Mouse (Mus musculus) neural tube, embryonic 10.5 days (tissue): ENCODE measurements around the gene Ssc4d.

Source experiments
- DNase-seq: peaks from one replicate; pipeline ENCODE4 v3.0.0-alpha.2; 2017; ENCODE audit warnings: low spot score; ENCODE audit errors: extremely low spot score

Gene Ssc4d

DNA sequence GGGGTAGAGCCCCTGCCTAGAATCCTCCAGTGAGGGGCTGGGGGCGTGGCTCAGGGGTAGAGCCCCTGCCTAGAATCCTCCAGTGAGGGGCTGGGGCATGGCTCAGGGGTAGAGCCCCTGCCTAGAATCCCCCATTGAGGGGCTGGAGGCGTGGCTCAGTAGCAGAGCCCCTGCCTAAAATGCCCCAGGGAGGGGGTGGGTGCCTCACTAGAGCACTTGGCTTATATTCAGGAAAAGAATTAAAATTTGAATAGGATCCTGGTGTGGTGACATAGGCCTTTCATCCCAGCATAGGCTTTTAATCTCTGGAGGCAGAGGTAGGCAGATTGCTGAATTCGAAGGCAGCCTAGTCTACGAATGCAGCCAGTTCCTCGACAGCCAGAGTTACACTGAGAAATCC is 5.0 kb upstream of the Ssc4d start:
- no peak for DNase-seq

DNA sequence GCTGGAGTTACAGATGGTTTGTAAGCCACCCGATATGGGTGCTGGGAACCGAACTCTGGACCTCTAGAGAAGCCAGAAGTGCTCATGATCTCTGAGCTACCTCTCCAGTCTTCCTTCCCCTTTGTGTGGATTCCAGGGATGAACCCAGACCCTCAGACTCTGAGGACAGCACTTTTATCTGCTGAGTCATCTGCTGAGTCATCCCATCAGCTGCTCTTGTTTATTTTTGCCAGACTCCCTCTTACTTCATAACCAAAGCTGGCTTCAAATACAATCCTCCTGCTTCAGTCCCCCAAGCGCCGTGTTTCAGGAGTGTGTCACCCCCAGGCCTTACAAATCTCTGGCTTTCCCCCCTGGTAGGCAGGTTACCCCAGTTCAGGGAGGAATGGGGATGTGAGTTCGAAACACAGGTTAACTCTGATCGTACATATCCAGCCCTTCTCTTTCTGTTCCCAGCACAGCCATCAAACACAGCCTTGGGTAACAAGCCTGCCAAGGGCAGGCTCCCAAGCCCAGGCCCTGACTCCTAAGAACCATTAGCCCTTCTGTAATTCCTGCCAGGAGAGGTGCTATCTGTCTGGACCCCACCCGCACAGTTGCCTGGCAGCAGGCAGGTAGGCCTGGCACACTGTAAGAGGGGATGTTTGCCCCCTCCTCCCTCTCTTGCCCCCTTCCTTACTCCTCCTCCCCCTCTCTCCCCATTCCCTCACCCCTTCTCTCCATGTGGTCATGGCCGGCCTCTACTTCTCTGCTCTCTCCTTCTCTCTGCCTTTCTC is 1.8 kb upstream of the Ssc4d start:
- DNase-seq: no peak

DNA sequence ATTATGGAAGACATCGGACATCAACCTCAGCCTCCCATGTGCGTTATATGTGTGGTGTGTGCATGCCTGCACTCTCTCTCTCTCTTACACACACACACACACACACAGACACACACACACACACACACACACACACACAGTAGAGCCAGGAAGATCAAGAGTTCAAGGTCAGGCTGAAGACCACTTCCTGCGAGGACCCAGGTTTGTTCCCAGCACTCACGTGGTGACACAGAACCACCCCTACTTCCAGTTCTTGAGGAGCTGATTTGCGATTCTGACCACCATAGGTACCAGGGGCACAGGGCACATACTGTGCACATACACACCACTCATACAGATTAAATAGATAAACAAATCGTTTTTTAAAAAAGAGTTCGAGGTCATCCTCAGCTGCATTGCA is 2.5 kb downstream of the Ssc4d start:
- DNase-seq: no peak

DNA sequence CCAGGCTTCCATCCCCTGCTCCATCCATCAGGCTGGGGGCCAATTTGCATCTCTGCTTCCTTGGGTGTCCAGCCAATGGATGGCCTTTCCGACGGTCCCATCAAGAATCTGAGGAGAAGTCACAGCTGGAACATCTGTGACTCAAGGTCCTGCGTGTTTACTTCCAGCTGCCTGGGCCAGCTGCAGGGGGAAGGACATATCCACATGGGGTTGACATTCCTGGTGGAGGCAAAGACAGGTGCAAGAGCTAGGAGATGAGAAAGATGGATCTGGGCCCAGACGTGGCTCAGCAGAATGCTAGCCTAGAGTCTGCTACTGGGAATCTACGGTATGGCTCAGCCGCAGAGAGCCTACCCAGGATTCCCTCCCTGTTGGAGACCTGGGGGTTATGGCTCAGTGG is 4.1 kb downstream of the Ssc4d start:
- DNase-seq: no peak

DNA sequence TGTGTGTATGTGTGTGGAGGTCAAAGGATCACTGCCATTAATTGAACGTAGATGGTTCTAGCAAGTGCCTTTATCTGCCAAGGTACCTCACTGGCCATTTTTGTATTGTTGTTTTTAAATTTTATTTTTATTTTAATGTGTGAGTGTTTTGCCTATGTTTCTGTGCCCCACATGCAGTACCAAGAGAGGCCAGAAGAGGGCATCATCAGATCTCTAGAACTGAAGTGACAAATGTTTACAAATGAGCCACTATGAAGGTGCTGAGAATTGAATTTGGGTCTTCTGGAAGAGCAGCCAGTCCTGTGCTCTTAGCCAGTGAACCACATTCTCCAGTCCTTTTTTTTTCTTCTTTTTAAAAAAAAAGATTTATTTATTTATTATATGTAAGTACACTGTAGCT is 5.5 kb downstream of the Ssc4d start:
- DNase-seq: peak; percentile 46

DNA sequence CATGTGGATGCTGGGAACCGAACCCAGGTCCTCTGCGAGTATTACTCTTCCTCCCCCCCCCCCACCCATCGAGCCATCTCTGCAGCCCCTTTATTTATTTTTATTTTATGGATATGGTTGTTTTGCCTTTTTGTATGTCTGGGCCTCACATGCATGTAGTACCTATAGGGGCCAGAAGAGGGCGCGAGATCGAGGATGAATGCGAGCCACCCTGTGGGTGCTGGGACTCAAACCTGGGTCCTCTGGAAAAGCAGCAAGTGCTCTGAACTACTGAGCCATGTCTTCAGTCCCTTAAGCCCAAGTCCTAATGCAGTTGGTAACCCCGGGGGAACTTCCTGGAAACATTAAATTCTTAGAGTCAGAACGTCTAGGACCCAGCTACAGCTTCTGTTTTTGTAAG is 7.5 kb downstream of the Ssc4d start:
- DNase-seq: no peak

DNA sequence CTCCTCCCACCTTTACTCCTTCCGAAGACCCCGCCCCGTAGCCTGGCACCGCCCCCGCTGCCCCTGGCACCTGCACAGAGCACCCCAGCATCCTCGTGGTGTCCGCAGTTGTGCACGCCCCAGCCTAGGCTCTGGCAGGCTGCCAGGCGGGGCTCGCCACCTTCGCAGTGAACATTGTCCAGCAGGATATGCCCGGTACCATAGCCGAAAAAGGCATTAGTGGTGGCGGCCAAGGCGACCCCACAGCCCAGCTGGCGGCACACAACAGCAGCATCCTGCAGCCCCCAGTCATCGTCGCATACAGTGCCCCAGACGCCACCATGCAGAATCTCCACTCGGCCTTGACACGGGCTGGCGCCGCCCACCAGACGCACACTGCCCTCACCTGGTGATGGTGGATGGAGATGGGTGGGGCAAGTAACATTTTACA is 8.8 kb downstream of the Ssc4d start:
- DNase-seq: no peak

DNA sequence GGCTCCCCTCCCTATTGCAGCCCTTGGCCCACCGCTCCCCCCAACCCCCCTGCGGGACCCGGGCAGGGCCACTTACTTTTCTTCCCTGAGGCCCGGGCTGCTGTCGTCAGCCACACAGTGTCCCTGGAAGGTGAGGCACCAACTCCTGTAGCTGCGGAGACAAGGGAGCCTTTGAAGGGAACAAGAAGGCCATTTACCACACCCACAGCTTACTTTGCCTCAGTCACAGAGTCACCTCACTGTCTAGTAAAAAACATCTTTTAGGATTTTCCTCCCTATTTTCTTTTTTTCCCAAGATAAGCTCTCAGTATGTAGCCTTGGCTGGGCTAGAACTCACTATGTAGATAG is 11.1 kb downstream of the Ssc4d start:
- no peak for DNase-seq

DNA sequence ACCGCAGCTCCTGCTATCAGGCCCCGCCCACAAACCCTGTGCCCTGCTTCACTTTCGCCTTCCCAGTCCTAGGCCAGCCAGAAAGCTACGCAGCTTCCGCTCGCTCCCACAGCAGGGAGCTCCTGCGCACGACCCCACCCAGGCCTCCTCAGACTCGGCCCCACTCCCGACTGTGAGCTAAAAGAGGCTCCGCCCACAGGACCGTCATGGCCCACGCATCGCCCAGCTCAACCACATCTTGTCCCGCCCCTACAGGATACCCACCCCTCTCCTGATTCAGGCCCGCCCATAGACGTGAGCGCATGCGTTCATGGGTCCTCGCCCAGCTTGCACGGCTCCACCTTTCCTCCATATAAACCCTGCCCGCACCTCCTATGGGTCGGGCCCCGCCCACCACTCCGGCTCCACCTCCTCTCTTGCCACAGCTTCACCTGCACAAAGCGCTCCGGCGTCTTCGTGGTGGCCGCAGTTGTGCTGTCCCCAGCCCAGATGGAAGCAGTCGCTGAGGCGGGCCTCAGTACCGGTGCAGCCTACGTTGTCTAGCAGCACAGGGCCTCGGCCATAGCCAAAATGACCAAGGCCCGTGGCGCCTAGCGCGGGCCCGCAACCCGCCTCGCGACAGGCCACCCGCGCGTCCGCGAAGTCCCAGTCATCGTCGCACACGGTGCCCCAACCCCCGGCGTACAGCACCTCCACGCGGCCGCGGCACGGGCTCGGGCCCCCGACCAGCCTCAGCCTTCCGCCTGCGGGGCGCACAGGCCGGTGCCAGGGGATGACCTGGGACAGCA is 11.6 kb downstream of the Ssc4d start:
- DNase-seq: peak; percentile 96

DNA sequence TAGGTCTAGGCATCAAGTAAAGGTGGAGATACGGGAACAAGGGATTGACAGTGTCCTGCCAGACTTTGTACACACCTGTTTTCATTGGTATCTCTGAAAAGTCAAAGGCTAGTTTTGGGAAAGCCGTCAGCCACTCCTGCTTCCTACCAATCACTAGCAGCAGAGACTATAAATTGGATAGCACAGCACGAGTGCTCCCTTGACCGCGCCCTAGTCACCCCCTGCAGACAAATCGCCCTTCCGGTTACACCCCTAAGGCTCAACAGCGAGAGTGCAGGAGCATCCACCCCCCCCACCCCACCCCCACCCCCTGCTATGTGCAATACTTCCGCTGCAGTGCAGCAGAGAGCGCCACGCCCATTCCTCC is 12.2 kb downstream of the Ssc4d start:
- DNase-seq: no peak

DNA sequence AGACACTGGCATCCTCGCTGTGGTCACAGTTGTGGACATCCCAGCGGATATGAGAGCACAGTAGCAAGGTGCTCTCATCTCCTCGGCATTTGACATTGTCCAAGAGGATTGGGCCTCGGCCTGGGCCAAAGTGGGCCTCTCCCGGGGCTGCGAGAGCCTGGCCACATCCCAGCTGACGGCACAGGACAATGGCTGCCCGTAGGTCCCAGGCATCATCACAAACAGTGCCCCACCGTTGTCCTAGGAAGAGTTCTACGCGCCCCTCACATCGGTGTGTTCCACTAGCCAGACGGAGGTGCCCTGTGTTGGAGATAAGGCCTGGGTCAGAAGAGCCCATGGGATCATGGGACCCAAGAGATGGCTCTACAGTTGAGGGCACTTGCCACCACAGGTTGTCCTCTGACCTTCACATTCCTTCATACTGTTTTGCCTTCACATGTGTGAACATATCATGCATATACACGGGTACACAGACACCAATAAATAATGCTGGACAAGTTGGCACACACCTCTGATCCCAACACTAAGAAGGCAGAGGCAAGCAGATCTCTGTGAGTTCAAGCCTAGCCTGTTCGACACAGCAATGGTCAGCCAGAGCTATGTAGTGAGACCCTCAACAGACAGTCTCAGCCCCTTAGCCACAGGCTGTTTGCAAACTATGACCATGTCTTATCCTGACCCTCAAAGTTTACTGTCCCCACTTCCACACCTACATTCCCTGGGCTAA is 13.3 kb downstream of the Ssc4d start:
- no peak for DNase-seq

DNA sequence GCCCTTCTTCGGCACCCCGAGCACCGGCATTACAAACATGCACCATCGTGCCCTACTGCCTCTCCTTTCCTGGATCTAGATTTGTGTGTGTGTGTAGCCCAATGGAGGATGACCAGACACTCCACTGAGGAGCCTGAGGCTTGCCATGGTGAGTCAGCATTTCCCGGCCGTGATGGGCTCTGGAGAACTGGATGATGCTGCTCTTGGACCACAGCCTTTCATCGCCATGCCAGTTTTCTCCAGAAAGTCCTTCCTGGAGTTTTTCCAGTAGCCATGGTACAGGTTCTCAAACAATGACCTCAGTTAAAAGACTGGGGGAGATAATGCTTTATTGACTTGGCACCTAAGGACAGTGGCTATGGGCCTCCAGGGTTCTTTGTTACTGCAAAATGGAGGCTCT is 14.4 kb downstream of the Ssc4d start:
- no peak for DNase-seq

DNA sequence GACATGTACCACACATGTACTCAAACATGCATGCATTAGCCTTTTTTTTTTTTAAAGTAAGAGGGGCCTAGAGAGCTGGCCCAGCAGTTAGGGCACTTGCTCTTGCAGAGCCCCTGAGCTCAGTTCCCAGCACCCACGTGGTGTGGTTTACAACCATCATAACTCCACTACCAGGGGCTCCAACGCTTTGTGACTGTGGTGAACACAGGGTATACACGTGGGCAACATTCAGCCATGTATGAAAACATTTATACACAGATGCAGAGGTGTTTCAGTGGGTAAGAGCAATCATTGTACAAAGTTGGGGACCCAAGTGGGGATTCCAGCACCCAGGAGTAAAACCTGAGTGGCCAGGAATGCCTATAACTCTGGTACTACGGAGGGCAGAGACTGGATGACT is 16.0 kb downstream of the Ssc4d start:
- no peak for DNase-seq

DNA sequence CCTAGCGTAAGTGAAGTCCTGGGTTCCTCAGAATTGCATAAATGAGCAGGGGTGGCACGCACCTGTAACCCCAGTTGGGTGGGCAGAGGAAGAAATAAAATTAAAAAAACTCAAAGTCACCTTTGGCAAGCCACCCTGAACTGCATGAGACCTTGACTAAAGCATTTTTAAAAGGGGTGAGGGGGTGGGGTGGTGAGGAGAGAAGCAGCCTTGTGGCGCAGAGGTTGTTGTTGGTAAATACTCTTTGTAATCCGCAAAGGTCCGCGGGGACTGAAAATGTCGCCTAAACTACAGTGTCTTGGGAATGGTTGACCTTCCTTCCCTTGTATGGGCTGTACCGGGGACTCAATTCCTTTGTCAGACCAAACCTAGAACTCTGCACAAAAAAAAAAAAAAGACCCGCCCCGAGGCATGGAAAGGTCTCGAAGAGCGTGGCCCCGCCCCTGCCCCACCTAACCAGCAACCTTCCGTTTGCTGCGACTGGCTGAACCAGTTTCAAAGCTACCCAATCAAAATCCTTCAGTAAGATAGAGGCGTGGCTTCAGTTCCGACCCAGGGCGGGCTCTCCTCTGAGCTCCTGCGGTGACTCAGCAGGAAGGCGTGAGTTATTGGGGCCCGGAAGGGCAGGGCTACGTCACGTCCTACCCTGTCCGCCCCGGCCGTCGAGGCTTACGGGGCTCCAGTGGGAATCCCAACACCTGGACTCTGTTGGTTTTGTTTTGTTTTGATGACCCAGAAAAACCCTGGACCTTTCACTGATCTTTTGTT is 16.9 kb downstream of the Ssc4d start:
- peak; percentile 92 for DNase-seq

DNA sequence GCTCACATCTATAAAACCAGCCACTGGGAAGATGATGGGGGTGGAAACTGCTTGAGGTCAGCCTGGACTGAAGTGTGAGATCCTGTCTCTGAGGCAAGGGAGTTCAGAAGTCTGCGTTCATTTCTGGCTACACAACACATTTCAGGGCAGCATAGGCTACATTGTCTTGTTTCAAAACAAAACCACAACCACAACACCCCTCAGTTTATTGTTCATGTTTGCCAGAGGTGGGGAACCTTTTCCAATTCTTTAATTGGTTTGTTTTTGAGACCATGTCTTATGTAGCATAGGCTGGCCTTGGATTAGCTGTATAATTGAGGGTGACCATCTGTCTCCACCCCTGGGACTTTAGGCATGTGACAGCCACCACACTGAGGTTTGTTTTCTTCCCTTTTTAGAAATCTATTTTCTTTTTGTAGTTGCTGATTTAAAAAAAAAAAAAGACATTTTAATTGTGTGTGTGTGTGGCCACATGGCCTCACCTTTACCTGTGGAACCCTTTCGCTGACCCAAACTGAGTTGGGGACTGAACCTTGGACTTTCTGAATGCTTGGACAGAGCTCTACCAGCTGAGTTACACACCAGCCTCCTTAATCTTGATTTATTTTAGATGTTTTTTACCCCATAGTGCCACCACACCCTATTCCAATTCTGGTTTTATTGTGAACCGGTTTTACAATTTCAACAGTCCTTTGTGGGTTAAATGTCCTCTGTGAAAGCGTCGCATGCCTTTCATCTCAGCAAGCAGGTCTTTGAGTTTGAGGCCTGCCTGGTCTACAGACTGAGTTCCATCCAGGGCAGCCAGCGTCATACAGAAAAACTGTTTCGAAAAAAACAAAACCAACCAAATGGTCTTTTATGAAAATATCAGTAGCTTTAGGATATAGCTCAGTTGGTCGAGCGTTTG is 17.8 kb downstream of the Ssc4d start:
- DNase-seq: no peak

DNA sequence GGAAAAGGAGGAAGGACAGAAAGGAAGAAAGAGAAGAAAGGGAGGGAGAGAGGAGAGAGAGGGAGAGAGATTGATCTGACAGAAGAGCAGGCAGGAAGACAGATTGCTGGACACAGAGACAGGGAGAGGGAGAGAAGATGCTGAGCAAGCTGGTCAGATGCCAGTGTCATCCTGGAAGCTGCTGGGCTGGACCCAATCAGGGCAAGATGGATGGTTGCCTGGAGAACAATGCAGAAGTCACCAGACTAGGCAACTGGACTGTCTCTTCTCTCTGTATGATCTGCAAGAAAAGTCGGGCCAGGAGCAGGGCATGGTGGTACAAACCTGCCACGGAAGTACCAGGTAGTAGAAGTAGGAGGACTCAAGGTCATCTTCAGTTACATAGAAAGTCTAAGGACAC is 21.5 kb downstream of the Ssc4d start:
- DNase-seq: no peak

DNA sequence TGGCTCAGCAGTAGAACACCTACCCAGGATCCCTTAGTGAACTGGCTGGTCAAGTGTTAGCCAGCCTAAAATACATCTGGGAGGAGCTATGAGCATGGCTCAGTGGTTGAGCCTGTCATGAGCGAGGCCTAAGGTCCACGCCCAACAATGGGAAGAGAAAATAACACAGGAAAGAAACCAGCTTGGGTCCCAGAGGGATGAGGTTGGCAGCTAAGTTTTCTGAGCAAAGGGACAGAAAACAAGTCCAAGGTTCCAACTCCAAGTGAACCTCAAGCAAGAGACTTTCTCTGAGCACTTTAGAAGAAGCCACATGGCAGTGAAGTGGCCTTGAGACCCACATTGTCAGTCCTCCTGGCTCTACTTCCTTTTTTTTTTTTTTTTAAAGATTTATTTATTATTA is 22.7 kb downstream of the Ssc4d start:
- no peak for DNase-seq

DNA sequence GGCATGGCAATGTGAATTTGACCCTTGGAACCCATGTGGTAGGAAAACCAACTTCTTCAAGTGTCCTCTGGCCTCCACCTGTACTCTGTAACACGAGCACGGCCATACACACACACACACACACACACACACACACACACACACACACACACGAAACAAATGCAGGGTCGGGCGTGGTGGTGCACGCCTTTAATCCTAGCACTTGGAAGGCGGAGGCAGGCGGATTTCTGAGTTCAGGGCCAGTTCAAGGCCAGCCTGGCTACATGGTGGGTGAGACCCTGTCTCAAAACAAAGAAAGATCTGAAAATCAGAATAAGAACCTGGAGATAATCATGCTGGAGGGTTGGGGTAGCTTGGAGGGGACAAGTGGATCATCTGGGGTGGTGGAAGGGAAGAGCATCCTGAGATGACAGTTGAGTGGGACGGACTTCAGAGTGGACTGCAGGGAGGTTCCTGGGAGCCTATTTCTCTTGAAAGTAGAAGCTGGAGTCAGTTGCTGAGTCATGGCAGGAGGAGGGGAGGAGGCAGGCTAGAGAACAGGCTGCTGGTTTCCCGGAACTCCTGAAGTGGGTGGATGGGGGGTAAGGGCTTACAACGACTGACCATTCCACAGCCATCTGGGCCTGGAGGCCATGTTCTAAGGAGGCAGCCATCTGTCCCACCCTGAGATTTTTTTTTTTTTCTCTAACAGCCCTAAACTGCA is 23.5 kb downstream of the Ssc4d start:
- no peak for DNase-seq

DNA sequence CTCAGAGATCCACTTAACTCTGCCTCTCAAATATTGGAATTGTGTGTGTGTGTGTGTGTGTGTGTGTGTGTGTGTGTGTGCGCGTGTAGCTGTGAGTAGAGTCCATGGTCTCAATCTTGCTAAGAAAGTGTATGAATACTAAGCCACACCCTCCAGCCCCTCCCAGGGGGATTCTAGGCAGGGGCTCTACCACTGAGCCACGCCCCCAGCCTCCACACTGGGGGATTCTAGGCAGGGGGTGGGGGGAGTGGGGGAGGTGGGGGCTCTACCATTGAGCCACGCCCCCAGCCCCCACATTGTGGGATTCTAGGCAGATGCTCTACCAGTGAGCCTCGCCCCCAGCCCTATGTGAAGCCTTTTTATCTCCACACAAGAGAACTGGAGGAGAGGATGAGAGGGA is 27.7 kb downstream of the Ssc4d start:
- no peak for DNase-seq

DNA sequence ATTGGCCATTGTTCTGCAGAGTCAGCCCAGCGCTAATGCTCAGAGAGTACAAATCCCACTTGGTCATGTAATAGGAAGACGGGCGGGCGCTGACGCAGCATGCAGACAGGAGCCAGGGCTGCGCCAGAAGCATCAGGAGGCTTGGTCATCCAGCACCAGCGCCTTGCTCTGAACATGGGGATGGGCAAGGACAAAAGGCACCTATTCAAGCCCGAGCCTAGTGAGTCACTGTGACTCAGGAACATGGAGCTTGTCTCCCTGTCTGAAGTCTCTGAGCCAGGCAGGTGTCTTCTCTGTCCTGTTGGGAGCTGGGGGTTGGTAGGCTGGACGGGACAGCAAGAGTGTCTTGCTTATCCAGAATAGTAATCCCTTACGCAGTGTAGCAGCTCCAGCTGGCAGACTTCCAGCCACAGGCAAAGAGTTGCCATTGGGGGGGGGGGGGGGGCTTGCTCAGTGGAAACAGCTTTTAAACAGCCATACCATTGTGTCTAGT is 28.4 kb downstream of the Ssc4d start:
- DNase-seq: no peak
